Mouse (Mus musculus) stomach, postnatal 0 days (tissue): Measurements from ENCODE around the gene Zkscan17. TPM values are rescaled to one million over a fixed set of nuclear protein-coding genes. Genes with fewer than 3 reads are reported as not detected.

ENCODE experiments used
- ATAC-seq: fragments of 200-750 bp; cut with Nextera tagmentation; 2 replicates; pipeline ENCODE4 v1.8.0; 2017; ENCODE audit not compliant: low FRiP score, low TSS enrichment
- DNase-seq: peaks from one replicate; pipeline ENCODE4 v3.0.0-alpha.2; 2016; ENCODE audit warnings: low spot score
- H3K27ac ChIP-seq: fragments of 300-500 bp; sonication (generic); replicated peaks from 2 replicates; pipeline ENCODE4 v1.5.1; 2014; ENCODE audit warnings: mild to moderate bottlenecking, control low read depth
- H3K27me3 ChIP-seq: fragments of 300-500 bp; sonication (generic); 2 replicates; pipeline ENCODE4 v1.6.1; 2014; ENCODE audit warnings: low read length; ENCODE audit not compliant: control insufficient read depth, insufficient read depth
- H3K36me3 ChIP-seq: fragments of 300-500 bp; sonication (generic); 2 replicates; pipeline ENCODE4 v1.6.1; 2014; ENCODE audit warnings: low read length, mixed read lengths; ENCODE audit not compliant: control insufficient read depth, insufficient read depth
- H3K4me1 ChIP-seq: fragments of 300-500 bp; sonication (generic); replicated peaks from 2 replicates; pipeline ENCODE4 v1.6.1; 2014; ENCODE audit warnings: antibody characterized with exemption; ENCODE audit not compliant: control insufficient read depth, insufficient read depth
- H3K4me2 ChIP-seq: fragments of 300-500 bp; sonication (generic); replicated peaks from 2 replicates; pipeline ENCODE4 v1.6.1; 2014; ENCODE audit warnings: low read depth, mild to moderate bottlenecking, control low read depth, moderate library complexity
- H3K4me3 ChIP-seq: fragments of 300-500 bp; sonication (generic); 2 replicates; pipeline ENCODE4 v1.5.1; 2014; ENCODE audit warnings: low read depth, low read length, control low read depth
- H3K9ac ChIP-seq: fragments of 300-500 bp; sonication (generic); 2 replicates; pipeline ENCODE4 v1.6.1; 2014; ENCODE audit warnings: mild to moderate bottlenecking, low read length, control low read depth, mixed read lengths
- H3K9me3 ChIP-seq: fragments of 300-500 bp; sonication (generic); 2 replicates; pipeline ENCODE4 v1.6.1; 2016; ENCODE audit warnings: low read length; ENCODE audit not compliant: control insufficient read depth
- CTCF ChIP-seq: IDR thresholded peaks from 2 replicates; pipeline ENCODE4 v1.5.1; 2016; ENCODE audit warnings: antibody characterized with exemption, low read depth, mild to moderate bottlenecking, moderate library complexity
- EP300 ChIP-seq: optimal IDR thresholded peaks from 2 replicates; pipeline ENCODE3; 2016; ENCODE audit warnings: antibody characterized with exemption
- WGBS: fragments of 180-500 bp; shearing (Covaris S2); extraction: QIAGEN DNeasy Blood & Tissue Kit; methylation state at CpG from one replicate; pipeline ENCODE4 v1.1.7; 2014; 5-methylcytosine and 5-hydroxymethylcytosine counted together
- polyA plus RNA-seq: library from polyadenylated mRNA; unstranded; fragments of >200 nt; fragmentation: Nextera tagmentation; extraction: Ambion mirVana; gene quantifications from 2 replicates; pipeline ENCODE4 v1.2.1, GENCODE M21; 2015

The Zkscan17 gene
- polyA plus RNA-seq, 1 experiment from 2014 or later = 6.9 TPM

GRCm38 (mm10) chr11:59496672-59497310 lies 29.8 kb downstream of the Zkscan17 start:
- 78% methylated on average over 6 of the region's 6 CpGs for WGBS
- no peaks in the 10 kb centered on the region for H3K9me3 ChIP-seq
- DNase-seq (no peak), ATAC-seq (no peak)
- H3K4me3 ChIP-seq = no peak overlapping the region
- peaks cover 36% of the 10 kb centered on the region for H3K36me3 ChIP-seq
- H3K4me1 ChIP-seq = no peaks in the 10 kb centered on the region
- no peaks in the 10 kb centered on the region for H3K27me3 ChIP-seq
- H3K4me2 ChIP-seq = no peak overlapping the region
- TF ChIP-seq CTCF = no peak
- no peak for TF ChIP-seq EP300
- H3K9ac ChIP-seq = no peak overlapping the region
- no peak overlapping the region for H3K27ac ChIP-seq

- Histone ChIP-seq H3K4me1 (no peaks in the 10 kb centered on the region), H3K4me3 (no peak overlapping the region), H3K4me2 (no peak overlapping the region), H3K27ac (no peak overlapping the region), H3K9ac (no peak overlapping the region), H3K9me3 (no peaks in the 10 kb centered on the region), H3K36me3 (peaks cover 14% of the 10 kb centered on the region), H3K27me3 (no peaks in the 10 kb centered on the region)
- ATAC-seq (no peak), DNase-seq (no peak)
- TF ChIP-seq EP300 (no peak), CTCF (no peak)
- 77% methylated on average over 8 of the region's 8 CpGs for WGBS
These were observed 40.3 kb downstream of the Zkscan17 start for GRCm38 (mm10) chr11:59486222-59486621.

GRCm38 (mm10) chr11:59485641-59486040 lies 40.9 kb downstream of the Zkscan17 start:
- H3K27ac ChIP-seq = no peak overlapping the region
- no peaks in the 10 kb centered on the region for H3K4me1 ChIP-seq
- peaks cover 14% of the 10 kb centered on the region for H3K36me3 ChIP-seq
- no peak overlapping the region for H3K4me2 ChIP-seq
- H3K27me3 ChIP-seq = no peaks in the 10 kb centered on the region
- no peak overlapping the region for H3K9ac ChIP-seq
- ATAC-seq (no peak), DNase-seq (no peak)
- 65% methylated on average over 2 of the region's 2 CpGs for WGBS
- H3K9me3 ChIP-seq = no peaks in the 10 kb centered on the region
- TF ChIP-seq EP300 (no peak), CTCF (no peak)
- H3K4me3 ChIP-seq = no peak overlapping the region

GRCm38 (mm10) chr11:59483212-59483611 lies 43.3 kb downstream of the Zkscan17 start:
- no peaks in the 10 kb centered on the region for H3K4me1 ChIP-seq
- no peaks in the 10 kb centered on the region for H3K9me3 ChIP-seq
- H3K27ac ChIP-seq = no peak overlapping the region
- H3K27me3 ChIP-seq = no peaks in the 10 kb centered on the region
- ATAC-seq = no peak
- peaks cover 14% of the 10 kb centered on the region for H3K36me3 ChIP-seq
- no peak overlapping the region for H3K4me2 ChIP-seq
- TF ChIP-seq CTCF (peak; percentile 84), EP300 (no peak)
- H3K9ac ChIP-seq = no peak overlapping the region
- peak; percentile 53 for DNase-seq
- 6% methylated on average over 2 of the region's 2 CpGs for WGBS
- H3K4me3 ChIP-seq = no peak overlapping the region

GRCm38 (mm10) chr11:59477240-59477639 lies 49.3 kb downstream of the Zkscan17 start:
- TF ChIP-seq CTCF (no peak), EP300 (no peak)
- H3K36me3 ChIP-seq = no peaks in the 10 kb centered on the region
- ATAC-seq (no peak), DNase-seq (no peak)
- no peak overlapping the region for H3K9ac ChIP-seq
- no peaks in the 10 kb centered on the region for H3K4me1 ChIP-seq
- H3K4me3 ChIP-seq = no peak overlapping the region
- 60% methylated on average over 6 of the region's 6 CpGs for WGBS
- H3K27ac ChIP-seq = no peak overlapping the region
- no peaks in the 10 kb centered on the region for H3K9me3 ChIP-seq
- no peaks in the 10 kb centered on the region for H3K27me3 ChIP-seq
- no peak overlapping the region for H3K4me2 ChIP-seq

- peak; percentile 90 for DNase-seq
- no peaks in the 10 kb centered on the region for H3K9me3 ChIP-seq
- peak within 1 kb of the TSS; percentile 94 for H3K4me2 ChIP-seq
- 0% methylated on average over 19 of the region's 19 CpGs for WGBS
- peak within 1 kb of the TSS; percentile 82 for H3K4me3 ChIP-seq
- H3K27ac ChIP-seq = peak within 1 kb of the TSS; percentile 85
- no peak for TF ChIP-seq CTCF
- TF ChIP-seq EP300 = no peak
- no peaks in the 10 kb centered on the region for H3K36me3 ChIP-seq
- ATAC-seq = peak; percentile 89
- H3K4me1 ChIP-seq = no peaks in the 10 kb centered on the region; the same call in 1 of the 2 replicates
- no peaks in the 10 kb centered on the region for H3K27me3 ChIP-seq
- peak within 1 kb of the TSS; percentile 89 for H3K9ac ChIP-seq
These were observed 54.2 kb downstream of the Zkscan17 start, which contains the start of gene Zfp867 for GRCm38 (mm10) chr11:59472326-59472677. Gene Zfp867, minus strand, starts transcription at chr11:59472474.
